Mouse (Mus musculus) liver, adult 2 months (tissue): ENCODE results near the gene Gm7534.
"Not testable (repeated sequence)": the region's sequence is repeated elsewhere in the genome, so short reads cannot be mapped to it uniquely, and the experiment has no call there.

Experiments
- CTCF ChIP-seq: fragments of 200-500 bp; IDR thresholded peaks from 2 replicates; pipeline ENCODE4 v1.5.1; 2011; ENCODE audit warnings: low read depth, low read length, control low read depth
- POLR2A ChIP-seq: fragments of 200-500 bp; IDR thresholded peaks from 2 replicates; pipeline ENCODE4 v1.6.1; 2011; ENCODE audit warnings: low read length, control low read depth; ENCODE audit not compliant: insufficient read depth; ENCODE audit errors: extremely low read depth

DNA sequence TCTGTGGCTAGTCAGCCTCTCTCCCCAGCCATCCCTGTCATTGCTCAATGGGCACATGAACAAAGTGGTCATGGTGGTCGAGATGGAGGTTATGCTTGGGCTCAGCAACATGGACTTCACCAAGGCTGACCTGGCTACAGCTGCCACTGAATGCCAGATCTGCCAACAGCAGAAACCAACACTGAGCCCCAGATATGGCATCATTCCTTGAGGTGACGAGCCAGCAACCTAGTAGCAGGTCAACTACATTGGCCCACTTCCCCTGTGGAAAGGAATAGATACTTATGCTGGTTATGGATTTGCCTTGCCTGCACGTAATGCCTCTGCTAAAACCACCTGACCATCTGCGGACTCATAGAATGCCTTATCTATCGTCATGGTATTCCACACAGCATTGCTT lies 58.5 kb downstream of the Gm7534 start:
- not testable (repeated sequence) for TF ChIP-seq CTCF, POLR2A
